Mouse (Mus musculus): ENCODE data around the gene Rit1.
"Not testable (repeated sequence)": the region's sequence is repeated elsewhere in the genome, so short reads cannot be mapped to it uniquely, and the experiment has no call there.

DNA sequence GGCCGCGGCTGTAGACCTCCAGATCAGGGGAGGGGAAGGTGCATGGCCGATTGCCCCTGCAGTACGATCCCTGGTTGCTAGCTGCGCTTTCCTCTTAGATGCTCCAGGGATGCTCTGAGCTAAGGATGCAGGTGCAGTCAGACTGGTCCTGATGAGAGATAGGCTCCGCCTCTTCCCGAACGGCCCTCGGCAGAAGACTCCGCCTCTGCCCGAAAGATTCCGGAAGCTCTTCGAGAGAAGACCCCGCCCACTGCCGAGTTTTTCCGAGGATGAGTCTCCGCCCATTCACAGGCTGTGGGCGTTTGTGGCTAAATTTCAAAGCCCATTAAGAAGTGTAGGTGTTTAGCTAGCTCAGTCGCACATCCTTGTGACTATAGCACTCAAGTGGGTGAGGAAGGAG, 55.8 kb downstream of the Rit1 start:
- not testable (repeated sequence) for TF ChIP-seq POLR2A (IDR thresholded peaks at IDR 0.05; ENCODE audit: low read depth, low read length); CTCF (conservative IDR thresholded peaks at IDR 0.05; ENCODE audit: insufficient read depth, insufficient read length, low read depth, low read length)

All from kidney, adult 2 months (tissue).